Mouse (Mus musculus): ENCODE measurements around the gene Cog6. TPM values are rescaled to one million over a fixed set of nuclear protein-coding genes. Genes with fewer than 3 reads are reported as not detected.

The Cog6 gene
- 7.0 and 7.2 TPM in 2 replicates for polyA plus RNA-seq (2012; rRNA removed)

- peaks cover 5% of the 10 kb centered on the region for H3K36me3 ChIP-seq (ENCODE audit: control insufficient read depth, insufficient read depth, low read length)
- DNase-seq (ENCODE audit: low read depth in 1 of 2, low spot score in 2 of 2) = peak; percentile 72 to 77
- H3K27me3 ChIP-seq (ENCODE audit: control insufficient read depth, insufficient read depth, low read length) = no peaks in the 10 kb centered on the region
- 3% methylated on average over 53 of the region's 53 CpGs for WGBS
- H3K27ac ChIP-seq (ENCODE audit: insufficient read depth, low read length) = peak within 1 kb of the TSS; percentile 85
- peak within 1 kb of the TSS; percentile 92 for H3K4me3 ChIP-seq (ENCODE audit: extremely low read depth, insufficient read depth, insufficient read length)
- TF ChIP-seq POLR2A (IDR thresholded peaks at IDR 0.05; ENCODE audit: low read depth, low read length) (peak; percentile 91), CTCF (IDR thresholded peaks at IDR 0.05; ENCODE audit: extremely low read depth, insufficient read depth, insufficient read length, insufficient replicate concordance) (no peak)
- peaks cover 1% of the 10 kb centered on the region; the same call in 1 of the 2 replicates for H3K4me1 ChIP-seq (ENCODE audit: control insufficient read depth, insufficient read depth, insufficient read length)
These were observed at the start of gene Cog6 for GRCm38 (mm10) chr3:53016436-53017340. Cog6 (minus strand) TSS chr3:53017237.

- Histone ChIP-seq H3K36me3 (ENCODE audit: control insufficient read depth, insufficient read depth, low read length) (no peaks in the 10 kb centered on the region), H3K27ac (ENCODE audit: insufficient read depth, low read length) (peak overlapping the region; percentile 23), H3K27me3 (ENCODE audit: control insufficient read depth, insufficient read depth, low read length) (no peaks in the 10 kb centered on the region), H3K4me1 (ENCODE audit: control insufficient read depth, insufficient read depth, insufficient read length) (no peaks in the 10 kb centered on the region), H3K4me3 (ENCODE audit: extremely low read depth, insufficient read depth, insufficient read length) (no peak overlapping the region)
- 68% methylated on average over 4 of the region's 4 CpGs for WGBS
- TF ChIP-seq CTCF (IDR thresholded peaks at IDR 0.05; ENCODE audit: extremely low read depth, insufficient read depth, insufficient read length, insufficient replicate concordance) (no peak), POLR2A (IDR thresholded peaks at IDR 0.05; ENCODE audit: low read depth, low read length) (no peak)
- DNase-seq (ENCODE audit: low read depth in 1 of 2, low spot score in 2 of 2) = no peak
These were observed 49.0 kb upstream of the Cog6 start for GRCm38 (mm10) chr3:53066095-53066372.

- WGBS = 85% methylated on average over 13 of the region's 13 CpGs
- Histone ChIP-seq H3K36me3 (ENCODE audit: control insufficient read depth, insufficient read depth, low read length) (no peaks in the 10 kb centered on the region), H3K4me1 (ENCODE audit: control insufficient read depth, insufficient read depth, insufficient read length) (no peaks in the 10 kb centered on the region), H3K27me3 (ENCODE audit: control insufficient read depth, insufficient read depth, low read length) (no peaks in the 10 kb centered on the region), H3K4me3 (ENCODE audit: extremely low read depth, insufficient read depth, insufficient read length) (no peak overlapping the region), H3K27ac (ENCODE audit: insufficient read depth, low read length) (peak overlapping the region; percentile 23)
- no peak for DNase-seq (ENCODE audit: low read depth in 1 of 2, low spot score in 2 of 2)
- no peak for TF ChIP-seq POLR2A (IDR thresholded peaks at IDR 0.05; ENCODE audit: low read depth, low read length)
- no peak for TF ChIP-seq CTCF (IDR thresholded peaks at IDR 0.05; ENCODE audit: extremely low read depth, insufficient read depth, insufficient read length, insufficient replicate concordance)
These were observed 48.4 kb upstream of the Cog6 start for GRCm38 (mm10) chr3:53065267-53066094.

GRCm38 (mm10) chr3:53063423-53064147, 46.5 kb upstream of the Cog6 start:
- DNase-seq (ENCODE audit: low read depth in 1 of 2, low spot score in 2 of 2) = no peak
- H3K27ac ChIP-seq (ENCODE audit: insufficient read depth, low read length) = no peak overlapping the region
- no peaks in the 10 kb centered on the region for H3K27me3 ChIP-seq (ENCODE audit: control insufficient read depth, insufficient read depth, low read length)
- H3K4me1 ChIP-seq (ENCODE audit: control insufficient read depth, insufficient read depth, insufficient read length) = no peaks in the 10 kb centered on the region
- no peak for TF ChIP-seq POLR2A (IDR thresholded peaks at IDR 0.05; ENCODE audit: low read depth, low read length)
- no peaks in the 10 kb centered on the region for H3K36me3 ChIP-seq (ENCODE audit: control insufficient read depth, insufficient read depth, low read length)
- 74% methylated on average over 13 of the region's 13 CpGs for WGBS
- no peak overlapping the region for H3K4me3 ChIP-seq (ENCODE audit: extremely low read depth, insufficient read depth, insufficient read length)

- no peaks in the 10 kb centered on the region for H3K4me1 ChIP-seq (ENCODE audit: control insufficient read depth, insufficient read depth, insufficient read length)
- 92% methylated on average over 2 of the region's 2 CpGs for WGBS
- H3K27ac ChIP-seq (ENCODE audit: insufficient read depth, low read length) = no peak overlapping the region
- no peak overlapping the region for H3K4me3 ChIP-seq (ENCODE audit: extremely low read depth, insufficient read depth, insufficient read length)
- no peaks in the 10 kb centered on the region for H3K27me3 ChIP-seq (ENCODE audit: control insufficient read depth, insufficient read depth, low read length)
- H3K36me3 ChIP-seq (ENCODE audit: control insufficient read depth, insufficient read depth, low read length) = no peaks in the 10 kb centered on the region
- TF ChIP-seq CTCF (IDR thresholded peaks at IDR 0.05; ENCODE audit: extremely low read depth, insufficient read depth, insufficient read length, insufficient replicate concordance) = no peak
- no peak for TF ChIP-seq POLR2A (IDR thresholded peaks at IDR 0.05; ENCODE audit: low read depth, low read length)
- DNase-seq (ENCODE audit: low read depth in 1 of 2, low spot score in 2 of 2) = no peak
These were observed 42.9 kb upstream of the Cog6 start for GRCm38 (mm10) chr3:53059959-53060358.

- Histone ChIP-seq H3K27me3 (ENCODE audit: control insufficient read depth, insufficient read depth, low read length) (no peaks in the 10 kb centered on the region), H3K4me1 (ENCODE audit: control insufficient read depth, insufficient read depth, insufficient read length) (no peaks in the 10 kb centered on the region), H3K27ac (ENCODE audit: insufficient read depth, low read length) (no peak overlapping the region), H3K4me3 (ENCODE audit: extremely low read depth, insufficient read depth, insufficient read length) (no peak overlapping the region), H3K36me3 (ENCODE audit: control insufficient read depth, insufficient read depth, low read length) (no peaks in the 10 kb centered on the region)
- 85% methylated on average over 10 of the region's 10 CpGs for WGBS
- DNase-seq (ENCODE audit: low read depth in 1 of 2, low spot score in 2 of 2) = no peak
- no peak for TF ChIP-seq CTCF (IDR thresholded peaks at IDR 0.05; ENCODE audit: extremely low read depth, insufficient read depth, insufficient read length, insufficient replicate concordance)
- TF ChIP-seq POLR2A (IDR thresholded peaks at IDR 0.05; ENCODE audit: low read depth, low read length) = no peak
These were observed 39.4 kb upstream of the Cog6 start for GRCm38 (mm10) chr3:53056430-53056829.

All from spleen, adult 2 months (tissue).